Mouse (Mus musculus): ENCODE results near the gene Jmjd8.

DNA sequence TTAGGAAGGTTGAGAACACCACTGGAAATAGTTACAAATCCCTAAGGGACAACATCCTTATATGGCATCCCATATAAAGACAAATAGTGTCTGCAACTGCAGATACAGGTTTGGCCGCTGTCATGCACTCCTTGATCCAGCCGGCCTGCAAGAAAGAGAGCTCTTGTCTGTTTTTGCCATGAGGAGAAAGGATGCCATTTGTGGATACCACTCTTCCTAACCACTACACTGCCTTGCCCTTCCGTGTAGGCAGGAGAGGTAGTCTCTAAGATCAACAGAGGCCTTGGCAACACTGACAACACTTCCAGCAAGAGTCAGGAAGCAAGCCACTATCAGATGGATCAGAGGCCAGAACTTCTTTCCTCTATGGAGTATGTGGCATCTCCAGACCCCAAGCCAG lies 42.4 kb upstream of the Jmjd8 start, which contains the start of gene Ccdc78:
- TF ChIP-seq POLR2AphosphoS2 (IDR thresholded peaks at IDR 0.05; ENCODE audit: insufficient read length, low read depth), result no peak
- TF ChIP-seq CEBPB (IDR thresholded peaks at IDR 0.05; ENCODE audit: insufficient read depth, poor library complexity, severe bottlenecking), result no peak
- TF ChIP-seq MAX (IDR thresholded peaks at IDR 0.05; ENCODE audit: low read depth), result no peak
- no peak for TF ChIP-seq POLR2A (IDR thresholded peaks at IDR 0.05; ENCODE audit: insufficient read length, low read depth)
- no peak for TF ChIP-seq USF1 (IDR thresholded peaks at IDR 0.05; ENCODE audit: low read depth)
- no peak for TF ChIP-seq MYOG (IDR thresholded peaks at IDR 0.05; ENCODE audit: control insufficient read depth in 1 of 3, insufficient read depth in 1 of 3, insufficient read length in 2 of 3, low read depth in 2 of 3)
- TF ChIP-seq E2F4 (IDR thresholded peaks at IDR 0.05; ENCODE audit: insufficient read depth), result no peak
- no peak for TF ChIP-seq TCF12 (IDR thresholded peaks at IDR 0.05; ENCODE audit: insufficient read depth, poor library complexity, severe bottlenecking)
- no peak for TF ChIP-seq MYOD1 (IDR thresholded peaks at IDR 0.05; ENCODE audit: control insufficient read depth in 1 of 3, insufficient read length in 2 of 3, low read depth in 2 of 3)
- TF ChIP-seq SRF (IDR thresholded peaks at IDR 0.05; ENCODE audit: control insufficient read depth, insufficient read length, low read depth), result no peak
- TF ChIP-seq TCF3 (IDR thresholded peaks at IDR 0.05; ENCODE audit: insufficient read length, low read depth), result no peak
- no peak for TF ChIP-seq REST (IDR thresholded peaks at IDR 0.05; ENCODE audit: insufficient read depth, insufficient read length)

Measured in myocyte (in vitro differentiated cells).